Mouse (Mus musculus): ENCODE data around the gene Pcgf2. TPM values are rescaled to one million over a fixed set of nuclear protein-coding genes. Genes with fewer than 3 reads are reported as not detected.

Gene Pcgf2
- polyA plus RNA-seq, 1 experiment from 2014 or later = 18.2 TPM

DNA sequence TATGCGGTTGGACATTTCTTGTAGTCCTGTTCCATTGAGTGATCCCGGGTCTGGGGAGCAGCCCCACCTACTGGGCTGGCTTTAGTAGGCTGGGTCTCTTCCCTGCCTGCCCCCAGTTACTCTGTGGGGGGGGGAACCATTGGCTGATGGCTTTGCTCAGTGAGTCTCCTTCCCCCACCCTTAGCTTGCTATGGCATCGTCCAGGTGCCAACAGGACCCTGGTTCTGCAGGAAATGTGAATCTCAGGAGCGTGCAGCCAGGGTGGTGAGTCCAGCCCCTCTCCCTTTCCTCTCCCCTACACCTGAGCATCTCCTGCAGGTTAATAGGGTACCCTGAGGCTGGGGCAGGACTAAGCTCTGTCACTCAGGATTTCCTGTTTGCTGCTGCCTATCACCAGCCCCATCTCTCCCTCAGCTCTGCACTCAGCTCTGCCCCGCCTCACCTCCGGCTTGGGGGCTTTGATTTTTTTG lies 35.5 kb downstream of the Pcgf2 start:
- no peak for ATAC-seq (ENCODE audit: insufficient number of reproducible peaks, insufficient read depth, low FRiP score, low read depth)
- H3K27me3 ChIP-seq (ENCODE audit: control insufficient read depth, insufficient read depth, low read length) = no peaks in the 10 kb centered on the region
- peak overlapping the region; percentile 91 for H3K4me3 ChIP-seq (ENCODE audit: low read depth, low read length)
- H3K27ac ChIP-seq (ENCODE audit: low read length) = peak overlapping the region; percentile 27; the same call in 1 of the 2 replicates
- peaks cover 38% of the 10 kb centered on the region for H3K4me1 ChIP-seq (ENCODE audit: control insufficient read depth, insufficient read depth, low read length)
- no peaks in the 10 kb centered on the region for H3K9me3 ChIP-seq (ENCODE audit: control insufficient read depth, low read depth, low read length)
- peak overlapping the region; percentile 86; the same call in 1 of the 2 replicates for H3K9ac ChIP-seq (replicated peaks; ENCODE audit: low read depth, low read length)
- peaks cover 39% of the 10 kb centered on the region for H3K36me3 ChIP-seq (ENCODE audit: control insufficient read depth, insufficient read depth, low read length)
- H3K4me2 ChIP-seq (replicated peaks; ENCODE audit: low read depth, low read length) = peak overlapping the region; percentile 89
- 23% methylated on average over 6 of the region's 6 CpGs for WGBS

DNA sequence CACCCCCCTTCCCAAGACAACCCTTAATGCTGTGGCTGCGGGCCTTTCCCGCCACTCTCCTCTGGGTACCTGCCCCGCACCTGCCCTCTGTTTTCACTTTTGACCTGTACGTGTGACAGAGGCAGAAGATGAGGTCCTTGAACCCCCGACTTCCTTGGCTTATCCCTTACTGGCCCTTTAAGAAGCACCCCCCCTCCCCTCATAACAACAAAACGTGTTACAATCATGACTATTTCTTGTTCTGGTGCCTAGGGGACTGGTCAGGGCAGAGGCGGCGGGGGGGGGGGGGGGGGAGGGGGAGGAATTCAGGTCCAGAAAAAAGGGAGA lies 36.0 kb downstream of the Pcgf2 start:
- H3K27me3 ChIP-seq (ENCODE audit: control insufficient read depth, insufficient read depth, low read length) = no peaks in the 10 kb centered on the region
- H3K4me3 ChIP-seq (ENCODE audit: low read depth, low read length) = peak overlapping the region; percentile 91
- peaks cover 35% of the 10 kb centered on the region for H3K36me3 ChIP-seq (ENCODE audit: control insufficient read depth, insufficient read depth, low read length)
- peak overlapping the region; percentile 86; the same call in 1 of the 2 replicates for H3K9ac ChIP-seq (replicated peaks; ENCODE audit: low read depth, low read length)
- peaks cover 39% of the 10 kb centered on the region for H3K4me1 ChIP-seq (ENCODE audit: control insufficient read depth, insufficient read depth, low read length)
- peak overlapping the region; percentile 85; the same call in 1 of the 2 replicates for H3K27ac ChIP-seq (ENCODE audit: low read length)
- H3K9me3 ChIP-seq (ENCODE audit: control insufficient read depth, low read depth, low read length) = no peaks in the 10 kb centered on the region
- H3K4me2 ChIP-seq (replicated peaks; ENCODE audit: low read depth, low read length) = peak overlapping the region; percentile 89
- 0% methylated on average over 6 of the region's 8 CpGs for WGBS
- no peak for ATAC-seq (ENCODE audit: insufficient number of reproducible peaks, insufficient read depth, low FRiP score, low read depth)

DNA sequence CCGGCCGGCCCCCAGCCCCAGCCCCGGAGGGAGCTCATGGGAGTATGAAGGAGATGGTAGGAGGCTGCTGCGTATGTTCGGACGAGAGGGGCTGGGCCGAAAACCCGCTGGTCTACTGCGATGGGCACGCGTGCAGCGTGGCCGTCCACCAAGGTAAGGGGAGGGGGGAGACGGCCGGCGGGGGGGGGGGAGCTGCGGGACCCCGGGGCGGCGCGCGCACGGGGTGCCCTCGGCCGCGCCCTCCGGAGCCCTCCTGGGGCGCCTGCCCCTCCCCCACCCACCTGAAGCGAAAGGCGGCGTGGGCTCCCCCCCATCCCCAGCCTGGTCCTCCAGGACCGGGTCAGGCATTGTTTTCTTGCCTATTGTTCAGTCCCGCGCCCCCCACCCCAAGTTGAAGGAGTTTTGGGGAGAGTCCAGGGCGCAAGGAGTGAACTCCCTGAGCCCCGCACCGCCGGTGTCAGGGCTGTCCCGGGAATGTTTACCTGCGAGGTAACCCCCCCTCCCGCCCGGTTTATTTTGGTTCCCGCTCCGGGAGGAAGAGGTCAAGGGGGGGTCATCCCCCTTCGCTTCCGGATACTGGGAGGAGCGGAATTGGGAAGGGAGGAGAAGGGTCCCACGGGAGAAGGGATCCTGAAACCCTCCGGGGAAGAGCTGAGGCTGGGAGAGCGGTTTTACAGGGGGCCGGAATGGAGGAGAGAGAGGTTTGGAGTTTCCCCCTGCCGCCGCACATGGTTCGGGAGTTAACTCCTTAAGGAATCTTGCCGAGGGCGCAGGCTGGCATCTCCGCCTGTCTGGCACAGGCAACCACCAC lies 36.6 kb downstream of the Pcgf2 start:
- Histone ChIP-seq H3K27me3 (ENCODE audit: control insufficient read depth, insufficient read depth, low read length) (no peaks in the 10 kb centered on the region), H3K9ac (replicated peaks; ENCODE audit: low read depth, low read length) (peak overlapping the region; percentile 86), H3K36me3 (ENCODE audit: control insufficient read depth, insufficient read depth, low read length) (peaks cover 29% of the 10 kb centered on the region), H3K4me2 (replicated peaks; ENCODE audit: low read depth, low read length) (peak overlapping the region; percentile 89), H3K27ac (ENCODE audit: low read length) (peak overlapping the region; percentile 85), H3K4me1 (ENCODE audit: control insufficient read depth, insufficient read depth, low read length) (peaks cover 40% of the 10 kb centered on the region), H3K9me3 (ENCODE audit: control insufficient read depth, low read depth, low read length) (no peaks in the 10 kb centered on the region), H3K4me3 (ENCODE audit: low read depth, low read length) (peak overlapping the region; percentile 91)
- WGBS = under 1% methylated on average over 39 of the region's 57 CpGs
- no peak for ATAC-seq (ENCODE audit: insufficient number of reproducible peaks, insufficient read depth, low FRiP score, low read depth)

DNA sequence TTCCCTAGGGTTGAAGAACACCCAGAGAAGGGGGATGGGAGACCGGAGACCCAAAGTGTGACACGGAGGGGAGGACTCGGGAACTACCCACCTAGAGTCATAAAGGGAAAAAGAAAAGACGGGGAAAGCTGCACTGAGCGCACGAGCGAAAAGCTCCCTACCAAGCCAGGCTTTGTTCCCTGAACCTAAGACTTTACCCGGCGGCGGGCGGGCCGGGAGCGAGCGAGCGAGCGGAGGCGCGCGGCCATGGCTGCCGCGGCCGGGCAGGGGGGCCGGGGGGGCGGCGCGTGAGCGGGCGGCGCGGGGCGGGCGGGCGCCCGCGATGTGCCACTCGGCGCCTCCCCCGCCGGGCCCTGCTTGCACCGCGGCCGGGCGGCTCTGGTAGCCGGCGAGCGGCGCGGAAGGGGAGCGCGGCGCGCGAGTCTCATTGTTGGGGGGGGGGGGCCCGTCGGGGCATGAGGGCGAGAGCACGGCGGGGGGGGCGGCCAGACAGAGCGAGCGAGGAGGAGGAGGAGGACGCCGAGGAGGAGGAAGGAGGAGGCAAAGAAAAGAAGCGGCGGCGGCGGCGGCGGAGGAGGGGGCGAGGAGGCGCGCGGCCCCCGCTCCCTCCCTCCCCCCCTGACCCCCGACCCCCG lies 37.3 kb downstream of the Pcgf2 start, which contains the start of gene Mllt6:
Mllt6 (plus strand) TSS at position 522 of the 635 bp plus-strand sequence.
- no peaks in the 10 kb centered on the region for H3K27me3 ChIP-seq (ENCODE audit: control insufficient read depth, insufficient read depth, low read length)
- whole genome bisulfite sequencing = under 1% methylated on average over 22 of the region's 76 CpGs
- H3K9me3 ChIP-seq (ENCODE audit: control insufficient read depth, low read depth, low read length) = no peaks in the 10 kb centered on the region
- H3K36me3 ChIP-seq (ENCODE audit: control insufficient read depth, insufficient read depth, low read length) = peaks cover 22% of the 10 kb centered on the region
- peak; percentile 57; the same call in 1 of the 2 replicates for ATAC-seq (ENCODE audit: insufficient number of reproducible peaks, insufficient read depth, low FRiP score, low read depth)
- H3K27ac ChIP-seq (ENCODE audit: low read length) = peak within 1 kb of the TSS; percentile 88
- H3K4me2 ChIP-seq (replicated peaks; ENCODE audit: low read depth, low read length) = peak within 1 kb of the TSS; percentile 89
- peak within 1 kb of the TSS; percentile 86 for H3K9ac ChIP-seq (replicated peaks; ENCODE audit: low read depth, low read length)
- peaks cover 39% of the 10 kb centered on the region for H3K4me1 ChIP-seq (ENCODE audit: control insufficient read depth, insufficient read depth, low read length)
- H3K4me3 ChIP-seq (ENCODE audit: low read depth, low read length) = peak within 1 kb of the TSS; percentile 91

DNA sequence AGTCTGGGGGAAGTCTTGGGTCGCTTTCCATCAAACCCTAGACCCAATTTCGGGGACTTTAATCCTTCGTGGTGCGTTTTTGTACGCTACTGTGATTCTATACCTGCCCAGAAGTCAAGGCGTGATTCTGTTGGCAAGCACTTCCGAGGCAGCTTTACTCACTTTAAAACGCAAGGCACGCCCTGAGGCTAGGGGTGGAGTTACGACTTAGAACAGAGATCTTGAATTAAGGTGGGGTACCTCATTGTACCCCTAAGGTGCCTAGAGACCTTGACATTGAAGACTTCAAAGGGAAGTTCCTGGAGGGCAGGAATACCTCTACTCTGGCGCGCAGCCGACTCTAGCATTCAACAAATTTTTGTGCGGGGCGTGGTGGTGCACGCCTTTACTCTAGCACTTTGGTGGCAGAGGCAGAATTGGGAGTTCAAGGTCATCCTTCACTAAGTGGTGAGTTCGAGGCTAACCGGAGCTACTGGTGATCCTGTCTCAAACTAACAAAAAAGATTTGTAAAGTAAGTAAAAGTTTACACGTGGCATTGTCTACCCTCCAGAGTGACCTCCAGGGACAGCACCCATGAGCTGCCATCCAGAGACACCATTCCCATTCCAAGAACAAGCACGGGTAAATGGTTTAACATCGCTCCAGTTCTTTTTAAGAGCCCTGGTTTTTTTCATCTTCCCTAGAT lies 37.9 kb downstream of the Pcgf2 start:
- Histone ChIP-seq H3K4me2 (replicated peaks; ENCODE audit: low read depth, low read length) (peak overlapping the region; percentile 89), H3K27ac (ENCODE audit: low read length) (peak overlapping the region; percentile 88), H3K27me3 (ENCODE audit: control insufficient read depth, insufficient read depth, low read length) (no peaks in the 10 kb centered on the region), H3K36me3 (ENCODE audit: control insufficient read depth, insufficient read depth, low read length) (peaks cover 18% of the 10 kb centered on the region), H3K4me3 (ENCODE audit: low read depth, low read length) (peak overlapping the region; percentile 91), H3K9ac (replicated peaks; ENCODE audit: low read depth, low read length) (peak overlapping the region; percentile 86; the same call in 1 of the 2 replicates), H3K4me1 (ENCODE audit: control insufficient read depth, insufficient read depth, low read length) (peaks cover 39% of the 10 kb centered on the region), H3K9me3 (ENCODE audit: control insufficient read depth, low read depth, low read length) (no peaks in the 10 kb centered on the region)
- 2% methylated on average over 21 of the region's 21 CpGs for WGBS
- no peak for ATAC-seq (ENCODE audit: insufficient number of reproducible peaks, insufficient read depth, low FRiP score, low read depth)

DNA sequence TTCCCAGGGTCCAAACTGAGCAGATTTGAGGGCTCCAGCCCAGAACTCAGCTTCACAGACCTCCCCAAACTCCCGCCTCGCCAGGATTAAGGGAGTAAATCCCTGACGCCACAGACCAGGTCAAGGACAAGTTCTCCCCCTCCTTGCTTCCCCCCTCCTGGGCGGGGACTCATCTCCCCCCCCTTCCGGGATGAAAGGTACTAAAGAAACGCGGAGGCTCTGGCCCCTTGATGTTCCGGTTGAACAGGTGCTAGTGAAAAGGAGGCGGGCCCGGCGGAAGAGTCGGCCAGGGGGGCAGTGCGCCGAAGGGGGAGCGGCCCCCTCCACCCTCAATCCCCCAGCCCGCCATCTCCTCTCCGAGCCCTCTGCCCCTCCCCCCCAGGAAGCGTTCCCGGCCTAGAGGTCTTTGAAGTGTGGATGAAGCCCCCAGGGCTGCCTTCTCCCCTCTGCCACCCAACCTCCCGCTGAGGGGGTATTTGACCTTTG lies 38.6 kb downstream of the Pcgf2 start:
- Histone ChIP-seq H3K9me3 (ENCODE audit: control insufficient read depth, low read depth, low read length) (no peaks in the 10 kb centered on the region), H3K9ac (replicated peaks; ENCODE audit: low read depth, low read length) (no peak overlapping the region), H3K4me1 (ENCODE audit: control insufficient read depth, insufficient read depth, low read length) (peaks cover 39% of the 10 kb centered on the region), H3K36me3 (ENCODE audit: control insufficient read depth, insufficient read depth, low read length) (peaks cover 11% of the 10 kb centered on the region), H3K4me3 (ENCODE audit: low read depth, low read length) (peak overlapping the region; percentile 91), H3K27me3 (ENCODE audit: control insufficient read depth, insufficient read depth, low read length) (no peaks in the 10 kb centered on the region), H3K27ac (ENCODE audit: low read length) (peak overlapping the region; percentile 88), H3K4me2 (replicated peaks; ENCODE audit: low read depth, low read length) (peak overlapping the region; percentile 89)
- under 1% methylated on average over 19 of the region's 20 CpGs for WGBS
- ATAC-seq (ENCODE audit: insufficient number of reproducible peaks, insufficient read depth, low FRiP score, low read depth) = peak; percentile 2; the same call in 1 of the 2 replicates

DNA sequence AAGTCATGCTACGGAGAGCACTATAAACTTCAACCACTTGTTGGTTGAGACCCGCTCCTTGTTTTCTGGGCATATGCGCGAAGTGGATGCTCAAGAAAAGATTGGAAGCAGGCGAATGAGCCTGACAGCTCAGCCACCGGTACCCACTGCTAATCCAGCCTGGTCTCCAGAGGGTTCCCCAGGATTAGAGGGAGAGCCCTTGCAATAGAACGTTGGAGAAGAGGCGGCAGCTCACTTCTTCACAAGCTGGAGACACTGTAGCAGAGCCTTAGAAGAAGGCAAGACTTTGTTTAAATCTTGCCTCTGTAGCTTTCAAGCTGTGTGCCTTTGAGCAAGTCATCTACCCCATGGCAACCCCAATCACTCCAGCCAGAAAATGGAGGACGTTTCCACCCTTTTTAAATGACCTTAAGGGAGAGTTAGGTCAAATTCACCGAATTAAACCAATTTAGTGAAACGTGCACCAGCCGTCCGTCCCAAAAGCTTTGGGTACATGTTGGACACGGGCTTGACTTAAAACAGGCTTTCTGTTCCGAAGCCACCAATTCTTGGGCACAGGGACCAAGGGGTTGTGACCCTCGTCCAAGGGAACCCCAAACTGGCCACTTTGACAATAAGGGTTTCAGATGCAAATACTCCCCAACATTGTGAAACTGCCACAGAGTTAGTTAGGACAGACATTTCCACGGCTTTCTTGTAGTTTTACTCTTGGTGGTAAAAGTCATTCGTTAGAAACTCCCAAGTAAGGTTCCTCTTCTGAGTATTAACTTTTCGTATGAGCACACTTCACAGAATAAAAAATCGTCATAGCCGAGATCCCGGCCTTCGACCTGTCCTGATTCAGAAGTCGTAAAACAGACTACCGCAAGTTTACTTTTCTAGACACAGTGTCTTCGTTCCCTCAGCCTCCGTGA lies 39.3 kb downstream of the Pcgf2 start:
- Histone ChIP-seq H3K9me3 (ENCODE audit: control insufficient read depth, low read depth, low read length) (no peaks in the 10 kb centered on the region), H3K27me3 (ENCODE audit: control insufficient read depth, insufficient read depth, low read length) (no peaks in the 10 kb centered on the region), H3K4me3 (ENCODE audit: low read depth, low read length) (peak overlapping the region; percentile 91), H3K4me1 (ENCODE audit: control insufficient read depth, insufficient read depth, low read length) (peaks cover 39% of the 10 kb centered on the region), H3K27ac (ENCODE audit: low read length) (peak overlapping the region; percentile 52; the same call in 1 of the 2 replicates), H3K36me3 (ENCODE audit: control insufficient read depth, insufficient read depth, low read length) (peaks cover 5% of the 10 kb centered on the region; the same call in 1 of the 2 replicates), H3K9ac (replicated peaks; ENCODE audit: low read depth, low read length) (peak overlapping the region; percentile 86; the same call in 1 of the 2 replicates), H3K4me2 (replicated peaks; ENCODE audit: low read depth, low read length) (peak overlapping the region; percentile 89)
- ATAC-seq (ENCODE audit: insufficient number of reproducible peaks, insufficient read depth, low FRiP score, low read depth) = no peak
- WGBS = 3% methylated on average over 27 of the region's 27 CpGs
